Mouse (Mus musculus) CH12.LX (cell line): ENCODE data around the gene Zbtb17. TPM values are rescaled to one million over a fixed set of nuclear protein-coding genes. Genes with fewer than 3 reads are reported as not detected.

ENCODE experiments used
- DNase-seq: peaks from one replicate; pipeline ENCODE4 v3.0.0-alpha.2; 2013; ENCODE audit errors: extremely low read depth
- H3K27ac ChIP-seq: 2 replicates; pipeline ENCODE4 v1.5.1; 2012; ENCODE audit warnings: low read depth, mild to moderate bottlenecking, control low read depth, moderate library complexity; ENCODE audit not compliant: insufficient read depth
- H3K27me3 ChIP-seq: replicated peaks from 2 replicates; pipeline ENCODE3; 2012; ENCODE audit warnings: inconsistent platforms
- H3K36me3 ChIP-seq, 2 experiments: replicated peaks in 1 of 2; 2 replicates each; pipeline versions ENCODE3 to v1.6.1; 2012; ENCODE audit warnings: inconsistent platforms in 1 of 2, low read length in 1 of 2, mild to moderate bottlenecking in 1 of 2, mixed read lengths in 1 of 2, moderate library complexity in 1 of 2; ENCODE audit not compliant: control insufficient read depth in 1 of 2, insufficient read depth in 1 of 2
- H3K4me1 ChIP-seq, 2 experiments: 2 replicates each; pipeline ENCODE4 v1.6.1; 2012; ENCODE audit warnings: inconsistent platforms in 1 of 2, moderate library complexity in 1 of 2; ENCODE audit not compliant: insufficient read depth in 2 of 2, control insufficient read depth in 1 of 2
- H3K4me2 ChIP-seq: 2 replicates; pipeline ENCODE4 v1.6.1; 2012; ENCODE audit warnings: low read depth, mild to moderate bottlenecking, control low read depth; ENCODE audit not compliant: poor library complexity, insufficient read depth, severe bottlenecking
- H3K4me3 ChIP-seq, 3 experiments: fragments of 150-350 bp in 1 of 3; sonication (generic) in 1 of 3; replicated peaks in 1 of 3; 2 replicates each; pipeline versions ENCODE3 to v1.5.1; 2011 to 2012; ENCODE audit warnings: low read depth in 2 of 3, low read length in 2 of 3, mild to moderate bottlenecking in 2 of 3, moderate library complexity in 2 of 3, control low read depth in 1 of 3, improper control_type of control experiment in 1 of 3, inconsistent platforms in 1 of 3, mixed read lengths in 1 of 3; ENCODE audit not compliant: poor library complexity in 1 of 3
- H3K79me2 ChIP-seq: replicated peaks from 2 replicates; pipeline ENCODE4 v1.6.1; 2012; ENCODE audit warnings: mild to moderate bottlenecking, moderate library complexity; ENCODE audit not compliant: control insufficient read depth, poor library complexity, insufficient read depth, severe bottlenecking; ENCODE audit errors: extremely low read depth
- H3K9ac ChIP-seq: 2 replicates; pipeline ENCODE4 v1.6.1; 2012; ENCODE audit warnings: low read depth, mild to moderate bottlenecking, control low read depth, moderate library complexity; ENCODE audit not compliant: insufficient read depth
- H3K9me3 ChIP-seq: replicated peaks from 2 replicates; pipeline ENCODE3; 2012; ENCODE audit warnings: low read length, inconsistent platforms, mixed read lengths
- BHLHE40 ChIP-seq: IDR thresholded peaks from 2 replicates; pipeline ENCODE4 v1.6.1; 2011; ENCODE audit warnings: mild to moderate bottlenecking, low read depth, low read length, improper control_type of control experiment
- CHD1 ChIP-seq: IDR thresholded peaks from 2 replicates; pipeline ENCODE4 v1.6.1; 2012; ENCODE audit warnings: low read depth, low read length, improper control_type of control experiment, inconsistent platforms
- CHD2 ChIP-seq: IDR thresholded peaks from 2 replicates; pipeline ENCODE4 v1.6.1; 2011; ENCODE audit warnings: low read length, improper control_type of control experiment
- CTCF ChIP-seq, 2 experiments: IDR thresholded peaks in 1 of 2; conservative IDR thresholded peaks in 1 of 2; 2 replicates each; pipeline ENCODE4 v1.5.1; 2011 to 2012; ENCODE audit warnings: low read depth in 2 of 2, low read length in 2 of 2, improper control_type of control experiment in 1 of 2, inconsistent platforms in 1 of 2, mild to moderate bottlenecking in 1 of 2, moderate library complexity in 1 of 2
- E2F4 ChIP-seq: IDR thresholded peaks from 2 replicates; pipeline ENCODE4 v1.6.1; 2011; ENCODE audit warnings: low read depth, low read length, improper control_type of control experiment; ENCODE audit not compliant: insufficient replicate concordance
- ELF1 ChIP-seq: IDR thresholded peaks from 2 replicates; pipeline ENCODE4 v1.6.1; 2014; ENCODE audit warnings: low read depth, mild to moderate bottlenecking, inconsistent platforms, low read length, improper control_type of control experiment
- EP300 ChIP-seq: IDR thresholded peaks from 2 replicates; pipeline ENCODE4 v1.6.1; 2011; ENCODE audit warnings: low read length, improper control_type of control experiment
- ETS1 ChIP-seq: conservative IDR thresholded peaks from 2 replicates; pipeline ENCODE4 v1.6.1; 2012; ENCODE audit warnings: low read depth, mild to moderate bottlenecking, inconsistent platforms, low read length, improper control_type of control experiment, moderate library complexity
- GABPA ChIP-seq: IDR thresholded peaks from 2 replicates; pipeline ENCODE4 v1.6.1; 2012; ENCODE audit warnings: low read depth, low read length, improper control_type of control experiment, inconsistent platforms; ENCODE audit not compliant: insufficient replicate concordance
- HCFC1 ChIP-seq: IDR thresholded peaks from 2 replicates; pipeline ENCODE4 v1.6.1; 2012; ENCODE audit warnings: low read depth, mild to moderate bottlenecking, inconsistent platforms, low read length, improper control_type of control experiment
- IRF4 ChIP-seq: IDR thresholded peaks from 2 replicates; pipeline ENCODE4 v1.6.1; 2014; ENCODE audit warnings: low read depth, mild to moderate bottlenecking, inconsistent platforms, low read length, improper control_type of control experiment
- JUN ChIP-seq: IDR thresholded peaks from 2 replicates; pipeline ENCODE4 v1.6.1; 2011; ENCODE audit warnings: low read depth, mild to moderate bottlenecking, low read length, improper control_type of control experiment, moderate library complexity; ENCODE audit not compliant: insufficient read depth
- JUND ChIP-seq: conservative IDR thresholded peaks from 2 replicates; pipeline ENCODE4 v1.6.1; 2011; ENCODE audit warnings: low read depth, low read length, improper control_type of control experiment
- KAT2A ChIP-seq: IDR thresholded peaks from 2 replicates; pipeline ENCODE4 v1.6.1; 2012; ENCODE audit warnings: low read length, improper control_type of control experiment, inconsistent platforms; ENCODE audit not compliant: insufficient replicate concordance
- MAFK ChIP-seq: IDR thresholded peaks from 2 replicates; pipeline ENCODE4 v1.6.1; 2011; ENCODE audit warnings: low read length, improper control_type of control experiment; ENCODE audit not compliant: insufficient replicate concordance
- MAX ChIP-seq: IDR thresholded peaks from 2 replicates; pipeline ENCODE4 v1.6.1; 2011; ENCODE audit warnings: low read length, improper control_type of control experiment
- MAZ ChIP-seq: IDR thresholded peaks from 2 replicates; pipeline ENCODE4 v1.6.1; 2012; ENCODE audit warnings: low read depth, mild to moderate bottlenecking, inconsistent platforms, low read length, improper control_type of control experiment, moderate library complexity
- MEF2A ChIP-seq: IDR thresholded peaks from 2 replicates; pipeline ENCODE4 v1.6.1; 2014; ENCODE audit warnings: low read depth, mild to moderate bottlenecking, inconsistent platforms, low read length, improper control_type of control experiment, borderline replicate concordance
- MXI1 ChIP-seq: IDR thresholded peaks from 2 replicates; pipeline ENCODE4 v1.6.1; 2011; ENCODE audit warnings: mild to moderate bottlenecking, low read depth, low read length, improper control_type of control experiment
- MYC ChIP-seq: IDR thresholded peaks from 2 replicates; pipeline ENCODE4 v1.6.1; 2011; ENCODE audit warnings: low read depth, mild to moderate bottlenecking, improper control_type of control experiment, low read length
- NELFE ChIP-seq: IDR thresholded peaks from 2 replicates; pipeline ENCODE4 v1.6.1; 2011; ENCODE audit warnings: low read depth, low read length, improper control_type of control experiment
- NRF1 ChIP-seq: IDR thresholded peaks from 2 replicates; pipeline ENCODE4 v1.6.1; 2014; ENCODE audit warnings: low read depth, mild to moderate bottlenecking, inconsistent platforms, low read length, improper control_type of control experiment, moderate library complexity
- PAX5 ChIP-seq: IDR thresholded peaks from 2 replicates; pipeline ENCODE4 v1.6.1; 2012; ENCODE audit warnings: low read length, inconsistent platforms, mixed read lengths
- POLR2A ChIP-seq: IDR thresholded peaks from 2 replicates; pipeline ENCODE4 v1.6.1; 2011; ENCODE audit warnings: low read depth, mild to moderate bottlenecking, improper control_type of control experiment, low read length
- POLR2AphosphoS2 ChIP-seq: IDR thresholded peaks from 2 replicates; pipeline ENCODE4 v1.6.1; 2011; ENCODE audit warnings: low read depth, low read length, improper control_type of control experiment
- RAD21 ChIP-seq: IDR thresholded peaks from 2 replicates; pipeline ENCODE4 v1.6.1; 2011; ENCODE audit warnings: low read depth, mild to moderate bottlenecking, low read length, improper control_type of control experiment, moderate library complexity
- RCOR1 ChIP-seq: conservative IDR thresholded peaks from 2 replicates; pipeline ENCODE4 v1.6.1; 2012; ENCODE audit warnings: low read depth, mild to moderate bottlenecking, inconsistent platforms, low read length, improper control_type of control experiment
- SIN3A ChIP-seq: IDR thresholded peaks from 2 replicates; pipeline ENCODE4 v1.6.1; 2012; ENCODE audit warnings: low read length, improper control_type of control experiment, inconsistent platforms
- SMC3 ChIP-seq: IDR thresholded peaks from 2 replicates; pipeline ENCODE4 v1.6.1; 2011; ENCODE audit warnings: low read depth, low read length, improper control_type of control experiment
- TBP ChIP-seq: conservative IDR thresholded peaks from 2 replicates; pipeline ENCODE4 v1.6.1; 2011; ENCODE audit warnings: low read depth, low read length, improper control_type of control experiment
- TCF12 ChIP-seq: IDR thresholded peaks from 2 replicates; pipeline ENCODE4 v1.6.1; 2014; ENCODE audit warnings: low read depth, mild to moderate bottlenecking, inconsistent platforms, low read length, improper control_type of control experiment
- UBTF ChIP-seq: IDR thresholded peaks from 2 replicates; pipeline ENCODE4 v1.6.1; 2012; ENCODE audit warnings: low read depth, mild to moderate bottlenecking, inconsistent platforms, low read length, improper control_type of control experiment, moderate library complexity
- USF1 ChIP-seq: IDR thresholded peaks from 2 replicates; pipeline ENCODE4 v1.6.1; 2014; ENCODE audit warnings: low read depth, mild to moderate bottlenecking, inconsistent platforms, low read length, improper control_type of control experiment
- USF2 ChIP-seq: conservative IDR thresholded peaks from 2 replicates; pipeline ENCODE4 v1.6.1; 2011; ENCODE audit warnings: low read depth, low read length, improper control_type of control experiment
- ZC3H11A ChIP-seq: IDR thresholded peaks from 2 replicates; pipeline ENCODE4 v1.6.1; 2012; ENCODE audit warnings: low read depth, mild to moderate bottlenecking, inconsistent platforms, low read length, improper control_type of control experiment
- ZKSCAN1 ChIP-seq: IDR thresholded peaks from 2 replicates; pipeline ENCODE4 v1.6.1; 2012; ENCODE audit warnings: low read depth, inconsistent platforms, low read length, improper control_type of control experiment, borderline replicate concordance
- ZMIZ1 ChIP-seq: IDR thresholded peaks from 2 replicates; pipeline ENCODE4 v1.6.1; 2012; ENCODE audit warnings: low read depth, mild to moderate bottlenecking, inconsistent platforms, low read length, improper control_type of control experiment
- ZNF384 ChIP-seq: IDR thresholded peaks from 2 replicates; pipeline ENCODE4 v1.6.1; 2012; ENCODE audit warnings: low read depth, low read length, improper control_type of control experiment, inconsistent platforms
- dilution Hi-C: fragments of 300-500 bp; cut with MboI; formaldehyde crosslinking; loops from 2 replicates; pipeline ENCODE4 v1.14.3; 2020; ENCODE audit warnings: low sequenced_read_pairs; ENCODE audit not compliant: extremely low pct_unique_long_range_greater_than_20kb, extremely low pct_ligation_motif_present
- in situ Hi-C: fragments of 300-500 bp; cut with MboI; formaldehyde crosslinking; loops from 3 replicates; pipeline ENCODE4 v1.14.3; 2019; ENCODE audit warnings: low sequenced_read_pairs, low pct_ligation_motif_present, low pct_unique_long_range_greater_than_20kb, mixed read lengths
- polyA plus RNA-seq: library from polyadenylated mRNA; unstranded; fragments of >175 nt; gene quantifications from 2 replicates; pipeline ENCODE4 v1.2.1, GENCODE M21; 2012; ENCODE audit warnings: low read depth; ENCODE audit not compliant: insufficient read length
- total RNA-seq, 2 experiments: library from RNA; depleted of rRNA; stranded (reverse); fragments of 300-350 nt in 1 of 2; fragments of >200 nt in 1 of 2; gene quantifications; 2 replicates each; pipeline ENCODE4 v1.2.3; 2012 to 2014

Gene Zbtb17
- total and polyA plus RNA-seq, 3 experiments = 21.4 to 51.2 (median 47.6) TPM

- 0 out of 2 replicates have a peak overlapping the region, but pooled peaks have one; percentile 23 for H3K4me2 ChIP-seq
- H3K27ac ChIP-seq = no peak overlapping the region
- DNase-seq = peak; percentile 92
- in situ Hi-C loops = loop anchor here (5.0 to 25.0 kb wide), 3 partner anchors 178 to 683 kb away; partner anchors contain the start of gene Tmem51
- no peaks in the 10 kb centered on the region for H3K9me3 ChIP-seq
- H3K79me2 ChIP-seq = no peaks in the 10 kb centered on the region
- peaks cover 14 to 29% of the 10 kb centered on the region in 2 experiments for H3K4me1 ChIP-seq
- H3K9ac ChIP-seq = no peak overlapping the region
- TF ChIP-seq MXI1 (no peak), E2F4 (no peak), POLR2AphosphoS2 (no peak), USF2 (no peak), GABPA (no peak), MAFK (no peak), ELF1 (0 out of 2 replicates have a peak, but pooled peaks have one; percentile 31), MEF2A (peak; percentile 59), ZNF384 (no peak), MAZ (peak; percentile 61; the same call in 1 of the 2 replicates), MYC (peak; percentile 80), RCOR1 (no peak), ZKSCAN1 (no peak), IRF4 (0 out of 2 replicates have a peak, but pooled peaks have one; percentile 17), BHLHE40 (peak; percentile 31; the same call in 1 of the 2 replicates), RAD21 (peak; percentile 99), CTCF (conservative IDR thresholded peaks at IDR 0.05 in 1 of 2, IDR thresholded peaks at IDR 0.05 in 1 of 2; ENCODE audit: low read depth in 2 of 2, low read length in 2 of 2) (peak; percentile 97 to 98), CHD1 (no peak), MAX (peak; percentile 88), NELFE (peak; percentile 32; the same call in 1 of the 2 replicates), JUN (peak; percentile 17; the same call in 1 of the 2 replicates), POLR2A (no peak), NRF1 (peak; percentile 33; the same call in 1 of the 2 replicates), KAT2A (no peak), ZC3H11A (peak; percentile 86), PAX5 (no peak), ETS1 (no peak), JUND (no peak; the same call in 1 of the 2 replicates), EP300 (no peak), SMC3 (peak; percentile 96), UBTF (no peak), TCF12 (0 out of 2 replicates have a peak, but pooled peaks have one; percentile 36), SIN3A (peak; percentile 43; the same call in 1 of the 2 replicates), USF1 (no peak), TBP (no peak), ZMIZ1 (no peak), HCFC1 (no peak), CHD2 (0 out of 2 replicates have a peak, but pooled peaks have one; percentile 44)
- dilution Hi-C loops = no loop called here
- no peaks in the 10 kb centered on the region for H3K36me3 ChIP-seq
- no peak overlapping the region for H3K4me3 ChIP-seq
- peaks cover 11% of the 10 kb centered on the region for H3K27me3 ChIP-seq
Measured at GRCm38 (mm10) chr4:141404518-141405313, 39.7 kb upstream of the Zbtb17 start.
